Mouse (Mus musculus) thymus, adult 2 months (tissue): Measurements from ENCODE around the gene Cln6.

Experiments used
- CTCF ChIP-seq: fragments of 200-500 bp; IDR thresholded peaks from 2 replicates; pipeline ENCODE4 v1.5.1; 2012; ENCODE audit warnings: mild to moderate bottlenecking, control low read depth, low read length, moderate library complexity, borderline replicate concordance; ENCODE audit not compliant: control insufficient read depth, poor library complexity, insufficient read depth; ENCODE audit errors: extremely low read depth
- POLR2A ChIP-seq: fragments of 200-500 bp; IDR thresholded peaks from 2 replicates; pipeline ENCODE4 v1.6.1; 2012; ENCODE audit warnings: mild to moderate bottlenecking, low read length, control low read depth, moderate library complexity; ENCODE audit not compliant: control insufficient read depth, poor library complexity, insufficient read depth; ENCODE audit errors: extremely low read depth

GRCm38 (mm10) chr9:62843356-62844024, 4.9 kb downstream of the Cln6 start:
- no peak for TF ChIP-seq POLR2A
- no peak for TF ChIP-seq CTCF
